Mouse (Mus musculus) urinary bladder, adult 2 months (tissue): ENCODE data around the gene Hhatl. TPM values are rescaled to one million over a fixed set of nuclear protein-coding genes. Genes with fewer than 3 reads are reported as not detected.
A peak's percentile ranks its signal among the peaks of the same experiment; 100 is the strongest.

Experiments
- DNase-seq: peaks from one replicate; pipeline ENCODE4 v3.0.0; 2022; ENCODE audit warnings: low spot score
- polyA plus RNA-seq: library from polyadenylated mRNA; depleted of rRNA; stranded (reverse); fragments of >200 nt; gene quantifications from 2 replicates; pipeline ENCODE4 v1.2.3, GENCODE M21; 2012; rRNA removed

The Hhatl gene
- polyA plus RNA-seq, 1 experiment = 1.9 TPM

DNA sequence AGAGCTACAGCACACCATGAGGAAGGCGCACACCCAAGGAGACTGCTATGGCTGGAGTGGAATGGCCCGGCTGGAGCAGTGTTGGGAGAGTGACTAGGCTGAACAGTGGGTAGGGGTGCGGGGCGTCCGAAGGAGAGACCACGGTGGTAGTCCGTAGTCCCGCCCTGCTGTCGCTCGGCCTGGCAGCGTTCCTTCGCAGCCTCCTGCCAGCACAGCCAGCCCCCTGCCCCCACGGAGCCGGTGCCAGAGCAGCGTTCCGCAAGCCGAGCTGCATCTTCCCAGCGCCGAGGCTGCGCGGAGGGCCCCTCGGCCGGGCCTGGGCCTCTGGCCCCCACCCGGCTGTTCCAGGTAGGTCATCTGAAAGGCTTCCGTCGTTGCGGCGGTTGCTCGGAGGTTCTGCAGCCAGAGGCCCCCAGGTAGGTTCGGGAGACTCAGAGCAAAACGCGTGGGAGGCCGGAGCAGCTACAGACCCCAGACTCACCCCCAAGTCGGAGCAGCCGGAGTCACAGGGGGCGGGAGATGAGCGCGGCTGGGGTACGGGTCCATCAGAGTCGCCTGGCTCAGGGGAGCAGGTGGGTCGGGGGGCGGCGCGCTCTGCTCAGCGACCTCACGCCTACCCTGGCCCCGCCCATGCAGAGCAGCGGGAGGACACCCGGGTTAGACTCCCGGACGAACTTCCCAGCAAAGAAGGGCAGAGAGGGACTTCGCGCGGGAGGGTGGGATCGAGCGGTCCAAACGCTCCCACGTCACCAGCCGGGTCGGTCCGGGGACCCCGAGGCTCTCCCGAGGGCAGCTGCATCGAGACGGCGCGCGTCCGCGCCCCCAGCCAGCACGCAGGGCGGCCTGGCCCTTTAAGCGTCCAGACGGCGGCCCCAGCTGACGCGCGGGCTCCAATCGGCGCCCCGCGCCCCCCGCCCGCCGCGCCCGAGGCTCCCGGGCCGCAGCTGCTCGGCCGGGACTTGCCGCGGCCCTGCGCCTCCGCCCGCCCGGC, 32.9 kb downstream of the Hhatl start, which contains the start of gene Zfp651:
Gene Zfp651, plus strand, starts transcription at position 240 of the 991 bp plus-strand sequence.
- peak; percentile 48 for DNase-seq

DNA sequence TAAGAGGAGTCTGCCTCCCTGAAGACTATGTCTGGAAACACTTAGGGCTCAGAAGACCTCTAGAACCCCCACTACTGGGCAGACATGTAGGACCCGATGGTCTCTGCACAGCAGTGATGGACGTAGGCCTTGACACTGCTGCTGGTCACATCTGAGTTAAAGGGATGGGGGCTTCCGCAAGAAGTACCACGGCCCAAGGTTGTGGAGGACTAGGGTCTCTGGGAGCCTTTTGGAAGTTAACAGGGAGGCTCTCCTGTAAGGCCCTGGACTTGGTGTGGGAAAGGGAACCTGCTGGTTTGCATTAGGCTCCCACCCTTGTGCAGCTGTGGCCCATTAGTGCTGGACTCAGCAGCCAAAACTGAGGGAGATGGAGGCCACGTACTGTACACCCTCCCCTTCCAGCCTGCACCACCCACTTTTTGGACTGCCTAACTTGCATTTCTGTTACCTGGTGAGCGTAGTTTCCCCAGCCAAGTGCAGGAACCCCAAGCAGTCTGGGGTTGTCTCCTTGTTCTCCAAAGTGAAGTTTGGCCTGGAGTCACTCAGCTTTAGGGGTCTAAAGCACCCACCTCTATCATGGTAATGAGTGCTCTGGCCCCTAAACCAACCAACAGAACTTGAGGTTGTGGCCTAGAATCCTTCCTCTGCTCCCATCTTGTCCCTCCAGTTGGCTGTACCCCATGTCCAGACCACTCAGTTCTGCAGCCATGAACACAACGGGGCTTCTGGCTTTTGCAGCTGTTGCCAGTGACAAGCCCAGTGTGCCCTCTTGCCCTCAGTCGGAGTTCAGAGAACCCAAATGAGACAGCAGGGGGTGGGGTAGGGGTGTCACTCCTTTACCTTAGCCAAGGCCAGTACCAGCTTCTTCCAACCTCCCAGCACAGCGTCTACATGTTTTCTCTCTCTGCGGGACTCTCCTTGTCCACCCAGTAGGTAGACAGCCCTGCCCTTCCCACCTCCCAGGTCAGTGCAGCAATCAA, 34.2 kb downstream of the Hhatl start:
- no peak for DNase-seq

DNA sequence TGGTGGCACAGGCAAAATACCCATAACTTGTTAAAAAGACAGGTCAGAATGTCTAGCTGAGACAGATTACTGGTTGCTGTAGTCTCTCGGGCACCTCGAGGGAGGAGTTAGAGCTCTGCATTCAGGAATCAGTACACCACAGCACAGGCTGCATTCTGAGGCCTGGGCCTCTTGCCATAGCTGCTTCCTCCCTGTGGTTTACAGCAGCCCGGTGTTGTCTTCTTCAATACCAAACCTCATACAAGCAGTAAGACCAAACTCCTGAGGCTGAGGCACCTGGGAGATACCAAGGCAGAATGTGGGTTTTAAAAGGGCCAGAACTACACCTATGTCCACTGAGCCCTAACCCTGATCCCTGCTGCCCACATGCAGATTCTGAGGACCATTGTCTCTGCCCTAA, 34.9 kb downstream of the Hhatl start:
- DNase-seq = no peak

DNA sequence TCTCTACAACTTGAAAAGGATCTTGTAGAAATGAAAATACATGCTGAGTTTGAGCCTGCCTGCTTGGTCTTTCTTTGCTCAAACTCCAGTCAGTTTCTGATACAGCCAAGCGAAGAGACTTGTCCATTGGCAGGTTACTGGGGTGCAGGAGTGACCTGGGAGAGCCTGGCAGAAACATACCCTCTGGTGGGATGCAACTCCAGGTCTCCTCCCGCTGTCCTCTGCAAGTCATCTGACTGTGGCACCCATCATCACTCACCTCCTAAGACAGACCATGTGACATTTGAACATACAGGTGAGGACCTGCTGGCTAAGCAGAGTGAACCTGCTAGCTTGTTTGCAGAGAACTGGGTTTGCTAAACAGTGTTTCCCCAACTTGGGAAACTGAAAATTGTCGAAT, 35.5 kb downstream of the Hhatl start:
- DNase-seq = no peak

DNA sequence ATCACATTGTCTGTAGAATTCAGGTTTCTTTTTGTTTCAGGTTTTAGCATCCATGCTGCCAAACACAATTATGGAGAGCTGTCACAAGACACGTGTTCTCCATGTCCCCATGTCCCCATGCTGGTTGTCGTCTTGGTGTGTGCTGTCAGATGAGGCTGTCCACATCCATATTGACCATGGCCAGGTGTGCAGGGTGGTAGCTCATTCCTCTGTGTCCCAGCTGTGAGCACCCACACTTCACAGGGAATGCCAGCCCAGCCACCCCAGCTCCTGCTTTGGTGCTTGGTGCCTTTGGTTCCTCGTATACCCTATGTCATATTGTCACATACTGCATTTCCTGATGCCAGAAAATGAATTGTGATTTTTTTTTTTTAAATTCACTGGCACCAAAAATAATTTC, 37.7 kb downstream of the Hhatl start:
- DNase-seq = no peak

DNA sequence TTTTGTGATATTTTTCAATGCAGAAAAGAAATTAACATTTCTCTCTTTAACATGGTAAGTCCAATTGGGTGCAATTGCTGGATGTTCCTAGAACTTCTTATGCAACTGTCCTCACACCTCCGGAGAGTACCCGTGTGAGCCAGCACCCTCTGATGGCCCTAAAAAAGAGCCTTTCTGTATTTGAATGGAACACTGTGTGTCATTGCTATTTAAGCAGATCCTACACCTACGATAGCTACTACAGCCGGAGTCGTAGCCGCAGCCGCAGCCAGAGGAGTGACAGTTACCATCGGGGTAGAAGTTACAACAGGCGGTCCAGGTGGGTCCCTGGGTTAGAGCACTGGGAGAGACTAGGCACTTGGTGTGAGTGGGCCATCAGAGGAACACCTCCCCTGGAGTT, 39.5 kb downstream of the Hhatl start:
- no peak for DNase-seq

DNA sequence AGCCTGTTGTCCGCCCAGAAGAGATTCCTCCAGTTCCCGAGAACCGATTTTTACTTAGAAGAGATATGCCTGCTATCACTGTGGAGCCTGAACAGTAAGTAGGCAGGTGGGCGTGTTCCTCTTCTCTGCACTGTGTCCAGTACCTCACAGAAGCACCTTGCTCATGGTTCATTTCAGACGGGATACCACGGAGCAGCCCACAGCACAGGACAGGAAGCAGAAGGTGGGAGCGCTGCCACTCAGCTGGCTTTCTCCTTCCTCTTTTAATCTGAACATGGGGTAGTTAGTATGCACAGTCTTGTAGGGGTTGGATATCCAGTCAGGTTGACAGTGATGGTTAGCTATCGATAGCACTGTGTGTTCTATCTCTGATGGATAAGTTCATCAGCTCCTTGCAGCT, 48.3 kb downstream of the Hhatl start:
- no peak for DNase-seq

DNA sequence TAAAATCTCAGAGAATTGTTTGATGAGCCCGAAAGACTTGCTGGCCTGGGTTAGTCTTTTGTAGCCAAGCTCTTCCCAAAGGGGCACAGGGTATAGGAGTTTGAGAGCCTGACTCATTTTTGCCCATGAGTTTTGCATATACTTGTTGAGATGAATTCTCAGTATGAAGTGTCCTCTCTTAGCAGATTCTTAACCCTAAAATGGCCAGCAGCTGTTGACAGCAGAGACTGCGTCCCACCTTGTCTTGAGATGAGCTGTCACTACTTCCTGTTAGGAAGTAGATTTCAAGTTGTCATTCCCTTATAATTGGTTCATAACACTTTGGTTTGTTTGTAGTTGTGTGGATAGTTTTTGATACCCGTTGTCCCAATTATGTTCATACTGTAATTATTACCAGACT, 51.1 kb downstream of the Hhatl start:
- DNase-seq = no peak

DNA sequence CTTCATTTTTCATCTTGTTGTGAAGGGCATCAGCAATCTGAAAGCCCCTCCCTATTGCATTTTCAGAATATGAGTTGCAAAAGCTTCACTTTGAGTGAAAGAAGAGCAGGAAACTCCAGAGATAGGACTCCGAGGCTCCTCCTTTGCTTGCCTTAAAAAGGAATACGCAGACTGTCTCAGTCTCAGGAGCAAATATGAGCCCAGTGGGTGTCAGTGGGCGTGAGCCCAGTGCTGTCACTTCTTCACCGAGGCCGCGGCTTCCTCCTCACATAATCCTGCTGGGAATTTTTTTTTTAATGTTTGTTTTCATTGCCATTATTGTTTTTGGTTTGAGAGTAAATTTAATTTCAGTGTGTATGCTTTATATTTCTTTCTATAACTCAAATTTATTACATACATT, 51.8 kb downstream of the Hhatl start:
- DNase-seq = no peak

Other genes starting within 250 kb of the Hhatl start
- gene Lyzl4, start 150.4 kb downstream of the Hhatl start, polyA plus RNA-seq = 0.63 and 0.73 TPM in 2 replicates
- gene Vipr1, start 149.8 kb downstream of the Hhatl start, polyA plus RNA-seq = 2.6 and 3.0 TPM in 2 replicates
- 4.3 and 5.0 TPM in 2 replicates for gene Sec22c, start 87.0 kb downstream of the Hhatl start, polyA plus RNA-seq
- 44.2 and 46.8 TPM in 2 replicates for gene Ss18l2, start 82.2 kb downstream of the Hhatl start, polyA plus RNA-seq
- gene Nktr, start 73.3 kb downstream of the Hhatl start, polyA plus RNA-seq = 89.1 and 120 TPM in 2 replicates
- gene Zfp651, start 33.2 kb downstream of the Hhatl start, polyA plus RNA-seq = 55.2 and 76.1 TPM in 2 replicates
- 0.07 and 0.10 TPM in 2 replicates for gene Klhl40, start 14.9 kb downstream of the Hhatl start, polyA plus RNA-seq
- 0.62 and 1.3 TPM in 2 replicates for gene Ccdc13, start 47.0 kb upstream of the Hhatl start, polyA plus RNA-seq
- 55.1 and 55.2 TPM in 2 replicates for gene Higd1a, start 65.9 kb upstream of the Hhatl start, polyA plus RNA-seq
- 5.0 and 8.7 TPM in 2 replicates for gene Ackr2, start 105.8 kb upstream of the Hhatl start, polyA plus RNA-seq
- gene Cyp8b1, start 123.8 kb upstream of the Hhatl start, polyA plus RNA-seq = 0.13 and 0.14 TPM in 2 replicates
- gene Fam198a, start 158.5 kb upstream of the Hhatl start, polyA plus RNA-seq = 6.7 and 7.3 TPM in 2 replicates
- 15.7 and 16.7 TPM in 2 replicates for gene Pomgnt2, start 204.6 kb upstream of the Hhatl start, polyA plus RNA-seq